10 mouse cellular contexts compared by ENCODE assay signal in genomic region chr13:76017465-76017864, GRCm38 (mm10). TPM values are rescaled to one million over a fixed set of nuclear protein-coding genes. Genes with fewer than 3 reads are reported as not detected.
DNase-seq lines count a peak whose midpoint lies in the region; ATAC-seq and TF ChIP-seq lines count a peak whose summit lies in the region.
"Had no signal": no experiment of that assay in that cellular context is flagged by ENCODE, and none has a peak within 500 bp of the region (broad histone marks: within the 10 kb centered on the region; RNA-seq: fewer than 3 reads in every experiment).

No protein-coding gene starts in this region.

- no peaks in the 10 kb centered on the region for H3K9me3 ChIP-seq in ES-Bruce4 (replicated peaks; ENCODE audit: control insufficient read depth, insufficient read depth, low read length, poor library complexity, severe bottlenecking)
- H3K9me3 ChIP-seq in intestine, embryonic 16.5 days (ENCODE audit: control insufficient read depth, low read length): no peaks in the 10 kb centered on the region
- H3K9me3 ChIP-seq in neural tube, embryonic 13.5 days: no peaks in the 10 kb centered on the region

- ATAC-seq in erythroblast, adult 5-6 weeks (replicated peaks; ENCODE audit: low FRiP score, poor library complexity, severe bottlenecking): peak; percentile 73
- ATAC-seq in intestine, embryonic 16.5 days: no peak
- ATAC-seq in neural tube, embryonic 13.5 days (ENCODE audit: low read depth): no peak

- no peak for TF ChIP-seq EP300 in ES-Bruce4 (IDR thresholded peaks at IDR 0.05; ENCODE audit: insufficient read depth, low read depth, low read length)

- no peak overlapping the region for H3K27ac ChIP-seq in ES-Bruce4 (ENCODE audit: insufficient read depth, low read length)
- H3K27ac ChIP-seq in intestine, embryonic 16.5 days (ENCODE audit: low read length): peak overlapping the region; percentile 57; the same call in 1 of the 2 replicates
- H3K27ac ChIP-seq in neural tube, embryonic 13.5 days (replicated peaks): peak overlapping the region; percentile 95

- peak overlapping the region; percentile 70 for H3K9ac ChIP-seq in ES-Bruce4 (ENCODE audit: low read depth, poor library complexity, severe bottlenecking)
- peak overlapping the region; percentile 96 for H3K9ac ChIP-seq in intestine, embryonic 16.5 days (ENCODE audit: low read depth, low read length)
- peak overlapping the region; percentile 85 for H3K9ac ChIP-seq in neural tube, embryonic 13.5 days

- no peaks in the 10 kb centered on the region for H3K4me1 ChIP-seq in ES-Bruce4 (ENCODE audit: control insufficient read depth, insufficient read depth, low read length)
- H3K4me1 ChIP-seq in intestine, embryonic 16.5 days (ENCODE audit: control insufficient read depth, insufficient read depth, low read length): no peaks in the 10 kb centered on the region
- peaks cover 15% of the 10 kb centered on the region for H3K4me1 ChIP-seq in neural tube, embryonic 13.5 days (replicated peaks)

- H3K36me3 ChIP-seq in ES-Bruce4 (ENCODE audit: control insufficient read depth, insufficient read depth, low read length, poor library complexity, severe bottlenecking): no peaks in the 10 kb centered on the region
- H3K36me3 ChIP-seq in intestine, embryonic 16.5 days (ENCODE audit: control insufficient read depth, insufficient read depth, low read length): no peaks in the 10 kb centered on the region
- H3K36me3 ChIP-seq in neural tube, embryonic 13.5 days: no peaks in the 10 kb centered on the region

- TF ChIP-seq CTCF in ES-Bruce4 (IDR thresholded peaks at IDR 0.05; ENCODE audit: low read depth, low read length): no peak

- no peak for TF ChIP-seq POLR2A in ES-Bruce4 (IDR thresholded peaks at IDR 0.05; ENCODE audit: insufficient read depth, low read length)

- peak overlapping the region; percentile 69 for H3K4me2 ChIP-seq in intestine, embryonic 16.5 days (ENCODE audit: low read depth, low read length)
- peak overlapping the region; percentile 67 for H3K4me2 ChIP-seq in neural tube, embryonic 13.5 days

- peak; percentile 3 to 19 for DNase-seq in cerebellum, postnatal 10 days
- no peak for DNase-seq in cerebellum, adult 9-10 months
- no peak for DNase-seq in urinary bladder, postnatal 25 days (ENCODE audit: low spot score)
- no peak for DNase-seq in lung, adult 18-20 months

- 57% methylated on average over 4 of the region's 4 CpGs for WGBS in intestine, embryonic 16.5 days
- 73% methylated on average over 4 of the region's 4 CpGs for WGBS in neural tube, embryonic 13.5 days

- no peaks in the 10 kb centered on the region for H3K27me3 ChIP-seq in ES-Bruce4 (ENCODE audit: control insufficient read depth, insufficient read depth, low read length, poor library complexity, severe bottlenecking)
- no peaks in the 10 kb centered on the region for H3K27me3 ChIP-seq in intestine, embryonic 16.5 days (replicated peaks; ENCODE audit: control insufficient read depth, insufficient read depth, low read length)
- H3K27me3 ChIP-seq in neural tube, embryonic 13.5 days: no peaks in the 10 kb centered on the region
- H3K27me3 ChIP-seq: Patski had no signal

- H3K4me3 ChIP-seq in ES-Bruce4 (ENCODE audit: low read depth, low read length): peak overlapping the region; percentile 76
- H3K4me3 ChIP-seq in intestine, embryonic 16.5 days (ENCODE audit: low read length): peak overlapping the region; percentile 78
- peak overlapping the region; percentile 56 for H3K4me3 ChIP-seq in neural tube, embryonic 13.5 days

RNA-seq across cellular contexts. Expression of gene Rfesd, which starts 1.1 kb away (rescaled TPM):
- polyA plus RNA-seq in ES-Bruce4 (2011; ENCODE audit: insufficient read depth, insufficient read length, low read depth, missing spikeins): 12.5 and 18.9 TPM in 2 replicates
- total RNA-seq in erythroblast, adult 5-6 weeks (2015; ENCODE audit: low replicate concordance): 10.9 and 38.2 TPM in 2 replicates
- total RNA-seq in erythroblast, adult 5-6 weeks (2017; ENCODE audit: low replicate concordance): 17.5 and 29.4 TPM in 2 replicates
- polyA plus RNA-seq in intestine, embryonic 16.5 days (2015; fragmentation: Nextera tagmentation; extraction: Ambion mirVana): 14.7 and 18.1 TPM in 2 replicates
- 17.9 and 18.8 TPM in 2 replicates for polyA plus RNA-seq in neural tube, embryonic 13.5 days (2015; fragmentation: Nextera tagmentation; extraction: Ambion mirVana)

RNA-seq across cellular contexts. Expression of gene Gpr150, which starts 39.3 kb away (rescaled TPM):
- polyA plus RNA-seq in ES-Bruce4 (2011; ENCODE audit: insufficient read depth, insufficient read length, low read depth, missing spikeins): not detected in 2 replicates
- total RNA-seq in erythroblast, adult 5-6 weeks (2015; ENCODE audit: low replicate concordance): not detected in 2 replicates
- total RNA-seq in erythroblast, adult 5-6 weeks (2017; ENCODE audit: low replicate concordance): 0.28 TPM in 1 of 2 replicates, not detected in the other
- polyA plus RNA-seq in intestine, embryonic 16.5 days (2015; fragmentation: Nextera tagmentation; extraction: Ambion mirVana): 0.26 and 0.28 TPM in 2 replicates
- 3.2 and 4.0 TPM in 2 replicates for polyA plus RNA-seq in neural tube, embryonic 13.5 days (2015; fragmentation: Nextera tagmentation; extraction: Ambion mirVana)
- polyA plus RNA-seq: Patski had no signal

RNA-seq across cellular contexts. Expression of gene Spata9, which starts 50.5 kb away (rescaled TPM):
- polyA plus RNA-seq in ES-Bruce4 (2011; ENCODE audit: insufficient read depth, insufficient read length, low read depth, missing spikeins): not detected in 2 replicates
- not detected in 2 replicates for total RNA-seq in erythroblast, adult 5-6 weeks (2015; ENCODE audit: low replicate concordance)
- not detected in 2 replicates for total RNA-seq in erythroblast, adult 5-6 weeks (2017; ENCODE audit: low replicate concordance)
- 0.22 and 0.48 TPM in 2 replicates for polyA plus RNA-seq in intestine, embryonic 16.5 days (2015; fragmentation: Nextera tagmentation; extraction: Ambion mirVana)
- 1.7 and 2.1 TPM in 2 replicates for polyA plus RNA-seq in neural tube, embryonic 13.5 days (2015; fragmentation: Nextera tagmentation; extraction: Ambion mirVana)
- total RNA-seq: left cerebral cortex, postnatal 36 days had no signal

Comparison
In these comparisons a context has a peak if more than half of its experiments do, and no peak if none do; other contexts are left out.
1. DNase-seq: peak in cerebellum, postnatal 10 days (2 of 2); none in cerebellum, adult 9-10 months (single experiment), urinary bladder, postnatal 25 days (single experiment) and lung, adult 18-20 months (0 of 2).
2. Peak in every context shown above with its lines, with median percentiles within 50 percentile points of each other: H3K4me3 ChIP-seq and H3K9ac ChIP-seq.